Mouse (Mus musculus): Measurements from ENCODE around the gene Wfs1. TPM values are rescaled to one million over a fixed set of nuclear protein-coding genes. Genes with fewer than 3 reads are reported as not detected.

The Wfs1 gene
- 7.4 TPM for polyA plus RNA-seq (2014; fragmentation: Illumina TruSeq; extraction: RNeasy Lipid Tissue Mini Kit (QIAGEN cat#74804); ENCODE audit: insufficient read depth, low read depth, low replicate concordance)

GRCm38 (mm10) chr5:36988781-36989624, at the start of gene Wfs1:
Wfs1 (minus strand) TSS chr5:36989205.

Other genes with a start within 250 kb of the Wfs1 start
- gene Bloc1s4, start 240.6 kb downstream of the Wfs1 start, polyA plus RNA-seq (2014; fragmentation: Illumina TruSeq; extraction: RNeasy Lipid Tissue Mini Kit (QIAGEN cat#74804); ENCODE audit: insufficient read depth, low read depth, low replicate concordance), result 14.3 TPM
- gene Mrfap1, start 192.4 kb downstream of the Wfs1 start, polyA plus RNA-seq (2014; fragmentation: Illumina TruSeq; extraction: RNeasy Lipid Tissue Mini Kit (QIAGEN cat#74804); ENCODE audit: insufficient read depth, low read depth, low replicate concordance), result 233 TPM
- 17.6 TPM for gene Man2b2, start 158.6 kb downstream of the Wfs1 start, polyA plus RNA-seq (2014; fragmentation: Illumina TruSeq; extraction: RNeasy Lipid Tissue Mini Kit (QIAGEN cat#74804); ENCODE audit: insufficient read depth, low read depth, low replicate concordance)
- 0.80 TPM for gene Ppp2r2c, start 120.7 kb downstream of the Wfs1 start, polyA plus RNA-seq (2014; fragmentation: Illumina TruSeq; extraction: RNeasy Lipid Tissue Mini Kit (QIAGEN cat#74804); ENCODE audit: insufficient read depth, low read depth, low replicate concordance)
- not detected for gene Gm1043, start 96.2 kb upstream of the Wfs1 start, polyA plus RNA-seq (2014; fragmentation: Illumina TruSeq; extraction: RNeasy Lipid Tissue Mini Kit (QIAGEN cat#74804); ENCODE audit: insufficient read depth, low read depth, low replicate concordance)

All from lung, adult 10 weeks (tissue).